Mouse (Mus musculus) neutrophil, adult 5-6 weeks (primary cell): ENCODE results near the gene Nudt13. TPM values are rescaled to one million over a fixed set of nuclear protein-coding genes. Genes with fewer than 3 reads are reported as not detected.
"Not testable (repeated sequence)": the region's sequence is repeated elsewhere in the genome, so short reads cannot be mapped to it uniquely, and the experiment has no call there.

Experiments
- ATAC-seq: fragments of 151-379, 151-347 bp; 2 replicates; pipeline ENCODE4 v1.8.0; 2017; ENCODE audit warnings: mild to moderate bottlenecking, moderate TSS enrichment; ENCODE audit not compliant: insufficient number of reproducible peaks, poor library complexity, low FRiP score, severe bottlenecking; ENCODE audit errors: extremely low read depth
- total RNA-seq: library from RNA; stranded (forward); fragments of 200-1000 nt; gene quantifications from 2 replicates; pipeline ENCODE4 v1.2.3, GENCODE M21; 2017

Nudt13 gene
- total RNA-seq, result 9.5 and 12.1 TPM in 2 replicates

DNA sequence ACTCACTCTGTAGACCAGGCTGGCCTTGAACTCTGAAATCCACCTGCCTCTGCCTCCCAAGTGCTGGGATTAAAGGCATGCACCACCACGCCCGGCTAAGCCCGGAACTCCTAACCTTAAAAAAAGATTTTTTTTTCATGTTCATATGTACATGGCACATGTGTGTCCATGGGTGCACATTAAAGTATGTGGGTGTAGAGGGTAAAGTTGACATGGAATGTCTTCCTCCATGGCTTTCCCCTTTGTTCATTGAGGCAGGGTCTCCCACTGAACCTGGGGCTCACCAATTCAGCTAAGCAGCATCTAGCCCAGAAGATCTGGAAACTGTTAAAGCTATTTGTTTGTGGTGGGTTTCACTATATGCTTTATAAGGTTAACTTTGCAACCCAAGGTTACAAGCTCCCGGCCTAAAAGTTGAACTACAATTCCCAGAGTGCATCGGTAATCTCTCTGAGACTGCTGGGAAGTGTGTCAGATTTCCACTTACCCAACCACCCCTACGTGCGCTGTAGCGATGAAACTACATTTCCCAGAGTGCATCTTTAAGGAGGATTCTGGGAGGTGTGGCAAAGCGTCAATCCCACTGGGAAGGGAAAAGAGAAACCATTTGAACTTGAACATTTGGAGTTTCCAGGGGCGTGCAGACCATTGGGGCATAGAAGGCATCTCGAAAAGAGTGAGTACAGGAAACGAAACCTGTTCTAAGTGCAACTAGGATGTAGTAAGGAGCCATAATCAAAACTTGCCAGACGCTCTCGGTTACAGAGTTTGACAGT, at the start of gene Nudt13:
Nudt13 (plus strand) TSS at position 581 of the 776 bp plus-strand sequence.
- ATAC-seq, result peak; percentile 99

DNA sequence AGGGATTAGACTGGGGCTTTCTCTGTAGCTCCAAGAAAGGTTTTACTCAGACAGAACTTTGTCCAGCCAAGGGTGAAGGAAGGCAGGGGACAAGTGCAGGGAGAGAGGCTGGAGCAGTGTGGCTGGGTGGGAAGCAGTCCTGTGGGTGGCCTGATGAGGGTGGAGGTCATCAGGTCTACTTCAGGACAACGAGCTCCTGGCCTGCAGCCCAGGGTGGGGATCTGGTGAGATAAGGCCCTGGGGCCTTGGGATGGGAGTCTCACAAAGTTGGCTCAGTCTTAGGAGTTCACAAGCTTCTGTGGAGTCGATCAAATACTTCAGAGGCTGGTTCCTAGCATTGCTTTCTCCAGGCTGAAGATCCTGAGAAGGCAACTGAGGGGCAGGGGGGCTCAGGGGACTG, 49.2 kb upstream of the Nudt13 start:
- no peak for ATAC-seq

DNA sequence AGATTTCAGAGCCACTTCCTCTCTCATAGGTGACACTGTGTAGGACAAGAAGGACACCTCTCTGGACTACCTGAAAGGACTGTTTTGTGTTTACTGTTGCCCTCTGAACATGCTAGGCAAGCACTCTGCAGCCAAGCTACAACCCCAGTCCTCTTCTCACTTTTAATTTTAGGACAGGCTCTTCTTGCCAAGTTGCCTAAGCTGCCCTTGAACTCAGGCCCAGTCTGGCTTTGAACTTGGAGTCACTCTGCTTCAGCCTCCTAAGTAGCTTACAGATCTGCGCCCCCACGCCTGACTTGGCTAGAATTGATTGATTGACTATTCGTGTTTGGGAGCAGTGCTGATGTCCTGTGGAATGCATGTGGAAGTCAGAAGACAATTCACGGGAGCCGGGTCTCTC, 48.6 kb upstream of the Nudt13 start:
- no peak for ATAC-seq

DNA sequence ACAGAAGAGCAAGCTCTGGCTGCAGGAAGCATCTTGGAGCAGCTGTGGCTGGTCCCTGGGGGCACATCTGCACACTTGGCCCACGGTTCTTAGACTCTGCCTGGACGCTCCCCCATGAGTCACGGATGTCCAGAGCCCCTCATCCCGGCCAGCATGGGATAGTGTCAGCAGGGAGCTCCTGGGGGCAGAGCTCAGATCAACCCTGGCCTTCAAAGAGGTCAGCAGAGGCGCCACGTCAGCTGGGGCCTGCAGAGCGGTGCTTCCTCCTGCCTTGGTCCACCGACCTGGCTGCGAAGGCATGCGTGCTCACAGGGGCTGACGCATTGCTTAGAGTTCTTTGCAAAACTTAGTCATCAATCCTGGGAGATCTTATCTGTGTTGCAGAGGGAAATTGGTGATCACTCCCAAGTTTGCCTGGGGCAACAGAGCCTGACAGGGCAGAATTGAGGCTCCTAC, 47.7 kb upstream of the Nudt13 start:
- ATAC-seq, result no peak

DNA sequence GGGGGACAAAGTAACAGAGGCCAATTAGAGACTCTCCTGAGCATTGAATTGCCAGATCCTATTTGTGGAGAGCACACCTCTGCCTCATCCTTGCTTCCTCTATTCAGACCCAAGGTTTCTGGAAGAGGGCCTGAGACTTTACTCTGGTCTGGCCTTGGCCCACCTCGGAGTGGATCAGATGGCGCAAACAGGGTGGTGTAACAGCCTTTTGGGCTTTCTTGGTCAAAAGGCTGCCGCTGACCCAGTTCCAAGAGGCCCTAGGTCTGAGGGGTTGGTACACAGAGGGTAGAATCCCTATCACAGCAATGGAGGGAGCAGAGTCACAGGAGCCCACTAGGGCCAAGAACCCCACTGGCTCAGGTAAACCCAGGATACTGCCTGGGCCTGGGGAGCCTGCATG, 46.5 kb upstream of the Nudt13 start:
- ATAC-seq, result no peak

DNA sequence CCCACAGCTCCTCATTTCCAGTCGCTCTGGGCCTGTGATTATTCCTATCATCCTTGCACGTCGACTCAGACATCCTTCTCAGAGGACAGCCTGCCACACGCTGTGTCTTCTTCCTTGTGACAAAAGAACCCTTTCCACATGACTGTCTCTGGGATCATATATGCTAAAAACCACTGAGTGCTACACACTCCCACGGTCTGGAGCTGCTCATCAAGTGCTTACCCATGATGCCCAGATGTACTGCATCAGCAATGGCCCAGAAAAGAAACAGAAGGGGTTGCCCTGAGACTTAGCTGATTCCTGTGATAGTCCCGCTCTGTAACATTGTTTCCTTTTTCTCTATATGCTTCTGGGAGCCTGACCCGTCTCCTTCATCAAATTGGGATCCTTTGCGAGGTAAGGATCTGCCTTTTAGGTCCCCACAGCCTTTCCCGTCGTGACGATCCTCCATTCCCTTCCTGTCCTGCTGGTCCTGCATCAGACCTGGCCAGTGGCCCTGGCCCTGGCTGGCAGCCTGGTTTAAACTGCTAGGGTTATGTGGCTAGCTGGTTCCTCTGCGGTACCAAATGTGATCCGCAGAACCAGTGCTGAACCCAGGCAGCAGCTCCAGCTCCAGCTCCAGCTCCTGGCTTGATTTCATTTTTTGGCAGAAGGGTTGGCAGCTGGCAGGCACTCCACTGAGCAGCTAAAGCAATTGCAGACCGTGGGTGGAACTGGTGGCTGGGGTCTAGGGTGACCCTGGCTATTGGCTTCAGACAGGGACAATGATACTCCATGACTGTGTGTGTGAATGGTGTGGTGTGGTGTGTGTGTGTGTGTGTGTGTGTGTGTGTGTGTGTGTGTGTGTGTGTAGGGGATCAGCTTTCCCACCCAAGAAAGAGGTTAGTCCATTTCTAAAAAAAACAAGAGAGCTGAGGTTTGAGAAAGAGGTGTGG, 44.0 kb upstream of the Nudt13 start:
- no peak for ATAC-seq

DNA sequence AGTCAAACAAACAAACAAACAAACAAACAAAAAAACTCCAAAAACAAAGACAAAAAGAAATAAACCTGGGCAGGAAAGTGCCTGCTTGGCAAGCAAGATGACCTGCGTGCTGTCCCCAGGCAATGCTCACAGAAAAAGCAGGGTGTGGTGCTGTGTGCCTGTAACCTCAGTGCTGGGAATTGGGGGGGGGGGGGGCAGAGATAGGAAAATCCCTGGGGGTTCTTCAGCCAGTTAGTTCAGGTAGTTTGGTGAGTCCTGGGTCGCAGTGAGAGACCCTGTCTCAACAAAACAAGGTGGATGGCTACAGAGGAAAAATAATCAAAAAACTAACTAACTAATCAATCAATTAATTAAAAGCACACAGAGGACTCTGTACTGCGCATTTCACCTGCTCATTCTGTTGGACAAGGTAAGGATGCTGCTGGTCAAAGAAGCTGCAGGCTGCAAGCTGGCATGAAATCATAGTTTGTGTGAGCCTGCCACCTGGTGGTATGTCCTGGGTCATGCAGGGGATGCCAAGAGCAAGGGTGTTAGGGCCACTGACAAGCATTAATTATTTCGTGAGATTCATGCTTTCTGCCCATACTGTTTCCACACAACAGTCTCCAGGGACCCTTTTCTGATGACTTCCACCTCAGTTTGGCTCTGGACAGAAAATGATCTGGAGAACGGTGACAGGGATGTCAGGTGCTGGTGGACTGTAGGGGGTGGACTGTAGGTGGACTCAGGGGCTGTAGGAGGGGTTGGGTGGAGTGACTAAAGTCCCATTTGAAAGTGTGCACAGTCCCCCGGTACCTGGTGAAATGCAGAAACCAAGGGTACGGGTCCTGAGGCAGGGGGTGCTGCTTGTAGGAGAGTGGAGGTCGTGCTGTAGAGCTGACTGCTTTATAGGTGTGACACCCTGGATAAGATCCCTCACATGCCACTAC, 36.0 kb upstream of the Nudt13 start:
- ATAC-seq, result peak; percentile 62; the same call in 1 of the 2 replicates

DNA sequence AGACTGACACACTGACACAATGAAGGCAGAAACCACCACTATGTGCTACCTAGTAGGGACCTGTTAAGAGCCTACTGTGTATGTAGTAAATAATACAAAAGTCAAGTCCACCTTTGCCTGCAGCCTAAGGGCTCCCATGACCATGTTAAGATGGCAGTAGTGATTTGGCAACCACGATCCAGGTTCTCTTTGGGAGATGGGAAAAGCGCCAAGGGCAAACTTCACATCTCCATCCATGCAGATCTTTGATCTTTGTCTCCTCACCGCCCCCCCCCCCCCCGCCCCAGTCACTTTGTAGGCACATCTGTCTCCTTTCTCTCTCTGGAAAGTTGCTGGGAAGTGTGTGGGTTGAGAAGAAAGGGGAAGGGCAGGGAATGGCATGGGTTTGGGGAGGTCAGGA, 32.2 kb upstream of the Nudt13 start:
- no peak for ATAC-seq

DNA sequence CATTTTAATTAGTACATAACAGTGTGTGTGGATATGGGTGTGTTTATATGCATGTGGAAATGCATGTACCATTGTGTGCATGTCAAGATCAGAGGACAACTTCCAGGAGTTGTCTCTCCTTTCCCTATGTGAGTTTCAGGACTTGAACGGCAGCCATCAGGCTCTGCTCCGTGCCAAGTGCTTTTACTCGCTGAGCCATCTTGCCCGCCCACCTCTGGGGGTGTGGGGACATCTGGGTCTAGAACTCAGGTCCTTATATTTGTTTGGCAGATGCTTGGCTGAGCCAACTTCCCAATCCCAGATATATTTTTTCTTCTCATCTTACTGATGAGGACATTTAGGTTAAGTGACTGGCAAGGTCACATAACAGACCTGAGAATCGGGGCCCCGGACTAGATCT, 26.1 kb upstream of the Nudt13 start:
- ATAC-seq, result no peak

DNA sequence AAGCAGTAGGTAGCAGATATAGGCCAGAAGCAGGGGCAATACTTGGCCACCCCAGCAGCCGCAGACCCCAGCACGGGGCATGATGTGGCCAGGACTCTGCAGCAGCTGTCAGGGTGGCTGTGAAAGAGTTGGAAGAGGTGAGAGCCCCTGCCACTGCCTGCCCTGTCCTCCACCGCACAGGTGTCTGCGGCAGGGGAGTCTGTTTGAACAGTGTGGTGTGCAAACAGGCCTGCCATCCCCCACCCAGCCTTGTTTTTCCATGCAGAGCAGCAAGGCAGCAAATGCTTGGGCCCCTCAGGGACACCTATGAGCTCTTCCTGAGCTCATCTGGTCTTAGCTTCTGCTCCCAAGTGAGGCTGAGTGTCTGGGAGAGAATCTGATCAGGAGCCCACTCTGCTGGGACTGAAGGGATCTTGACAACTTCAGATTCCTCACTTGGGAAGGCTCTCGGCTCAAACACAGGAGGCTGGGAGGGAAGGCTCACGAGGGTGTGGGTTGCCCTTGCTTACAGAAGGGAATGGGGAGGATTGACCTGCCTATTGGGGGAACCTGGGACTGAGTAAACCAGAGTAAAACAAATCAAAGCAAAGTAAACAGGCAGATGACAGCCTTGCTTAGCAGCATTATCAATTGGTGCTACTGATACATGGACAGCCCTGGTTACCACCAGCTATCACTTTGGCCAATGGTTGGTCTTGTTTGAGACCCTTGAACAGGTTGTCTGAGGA, 25.3 kb upstream of the Nudt13 start, which contains the start of gene Kcnk16:
Kcnk16 (minus strand) TSS at position 118 of the 728 bp plus-strand sequence.
- no peak for ATAC-seq

DNA sequence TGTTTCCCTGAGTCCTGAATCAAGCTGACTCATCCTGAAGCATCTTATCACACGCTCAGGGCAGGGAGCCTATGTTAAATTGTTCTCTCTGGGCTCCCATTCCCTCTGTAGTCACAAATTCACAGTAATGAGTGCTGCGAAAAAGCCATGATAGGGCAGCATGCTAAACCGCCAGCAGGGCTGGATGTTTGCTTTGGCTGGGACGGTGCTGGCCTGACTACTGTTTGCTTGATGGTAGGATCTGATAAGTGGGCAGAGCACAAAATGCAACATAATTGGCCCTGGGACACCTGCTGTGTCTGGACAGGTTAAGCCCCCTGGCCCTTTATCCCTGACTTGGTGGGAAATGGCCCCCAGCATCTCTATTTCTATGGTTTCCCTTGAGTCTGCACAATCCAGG, 3.1 kb upstream of the Nudt13 start:
- no peak for ATAC-seq

DNA sequence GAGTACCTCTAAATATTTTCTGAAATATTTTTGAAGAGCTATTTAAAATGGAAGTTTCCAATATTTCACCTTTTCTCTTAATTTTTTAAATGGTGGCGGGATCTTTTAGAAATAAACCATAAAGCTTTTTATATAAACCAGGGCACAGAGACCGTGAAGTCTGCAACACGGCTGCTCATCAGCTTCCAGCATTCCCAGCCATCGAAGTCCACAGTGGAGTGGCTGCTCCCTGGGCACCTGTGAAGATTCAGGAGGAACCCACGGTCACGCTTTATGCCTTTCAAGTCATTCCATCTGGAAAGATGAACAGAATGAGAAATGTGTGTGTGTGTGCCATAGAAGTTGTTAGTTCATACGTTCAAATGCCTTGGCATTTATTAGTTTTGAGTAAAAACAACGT, 450 bp downstream of the Nudt13 start:
- no peak for ATAC-seq

DNA sequence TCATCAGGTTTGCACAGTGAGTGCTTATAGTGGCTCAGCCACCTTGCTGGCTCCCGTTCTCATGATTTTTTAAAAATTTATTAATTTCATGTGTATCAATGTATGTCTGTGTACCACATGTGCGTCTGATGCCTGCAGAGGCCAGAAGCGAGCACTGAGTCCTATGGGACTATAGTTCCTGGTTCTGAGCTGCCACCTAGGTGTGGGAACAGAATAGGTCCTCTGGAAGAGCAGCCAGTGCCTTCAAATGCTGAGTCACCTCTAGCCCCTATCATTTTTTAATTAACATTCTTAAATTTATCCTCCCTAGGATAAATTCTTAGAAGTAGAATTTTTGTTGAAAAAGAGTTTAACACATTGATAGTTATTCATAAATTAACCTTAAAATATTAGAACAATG, 3.1 kb downstream of the Nudt13 start:
- ATAC-seq, result no peak

DNA sequence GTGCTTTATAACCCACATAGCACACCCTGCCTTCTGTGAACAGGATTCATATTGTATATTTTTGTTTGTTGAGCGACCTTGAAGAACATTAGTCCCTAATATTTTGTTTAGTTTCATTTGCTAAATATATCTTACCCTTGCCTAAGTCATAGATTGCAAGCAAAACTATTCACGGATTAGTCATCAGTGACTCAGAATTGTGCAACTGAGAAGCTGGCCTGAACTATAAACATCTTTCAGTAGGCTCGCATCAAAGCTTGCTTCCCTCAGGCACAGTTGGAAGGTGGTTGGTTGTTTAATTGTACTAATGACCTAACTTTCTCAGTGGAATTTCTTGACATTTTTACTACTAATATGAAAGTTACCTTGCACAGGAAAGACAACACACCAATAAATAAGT, 3.6 kb downstream of the Nudt13 start:
- no peak for ATAC-seq

DNA sequence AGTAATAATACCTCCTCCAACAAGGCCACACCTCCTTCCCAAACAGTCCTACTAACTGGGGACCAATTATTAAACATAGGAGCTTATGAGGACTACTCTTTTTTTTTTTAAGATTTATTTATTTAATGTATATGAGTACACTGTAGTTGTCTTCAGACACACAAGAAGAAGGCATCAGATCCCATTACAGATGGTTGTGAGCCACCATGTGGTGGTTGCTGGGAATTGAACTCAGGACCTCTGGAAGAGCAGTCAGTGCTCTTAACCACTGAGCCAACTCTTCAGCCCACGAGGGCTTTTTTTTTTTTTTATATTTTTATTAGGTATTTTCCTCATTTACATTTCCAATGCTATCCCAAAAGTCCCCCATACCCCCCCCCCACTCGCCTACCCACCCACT, 10.6 kb downstream of the Nudt13 start:
- ATAC-seq, result not testable (repeated sequence)

DNA sequence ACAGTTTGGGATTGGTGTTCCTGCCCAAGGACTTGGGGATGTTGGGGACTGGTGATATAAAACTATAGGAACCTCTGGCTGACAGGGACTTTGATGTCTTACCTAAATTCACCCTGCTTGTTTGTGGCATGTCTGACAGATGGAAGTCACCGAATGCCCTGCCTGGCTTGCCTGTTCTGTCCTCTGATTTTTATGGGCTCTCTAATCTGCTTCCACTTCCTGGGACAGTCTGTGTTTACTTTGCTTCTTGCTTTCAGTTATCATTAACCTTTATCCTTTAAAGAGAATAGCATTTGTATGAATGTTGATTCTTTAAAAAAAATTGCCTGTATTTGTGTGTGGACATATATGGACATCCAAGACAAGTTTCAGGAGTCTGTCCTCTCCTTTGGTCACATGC, 20.6 kb downstream of the Nudt13 start:
- no peak for ATAC-seq

DNA sequence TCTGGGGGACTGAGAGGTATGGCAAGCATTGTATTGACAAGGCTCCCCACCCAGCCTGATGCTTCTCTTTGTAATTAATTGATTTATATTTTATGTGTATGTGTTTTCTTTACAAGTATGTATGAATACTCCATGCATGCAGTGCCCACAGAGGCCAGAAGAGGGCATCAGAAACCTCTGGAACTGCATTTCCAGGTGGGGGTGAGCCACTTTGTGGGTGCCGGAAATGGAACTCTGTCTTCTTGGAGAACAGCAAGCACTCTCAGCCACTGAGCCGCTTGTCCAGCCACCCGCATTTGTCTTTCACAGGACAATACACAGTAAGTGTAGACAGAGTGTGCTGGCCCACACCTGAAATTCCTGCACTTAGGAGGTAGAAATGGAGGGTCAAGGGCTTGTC, 24.9 kb downstream of the Nudt13 start:
- no peak for ATAC-seq

DNA sequence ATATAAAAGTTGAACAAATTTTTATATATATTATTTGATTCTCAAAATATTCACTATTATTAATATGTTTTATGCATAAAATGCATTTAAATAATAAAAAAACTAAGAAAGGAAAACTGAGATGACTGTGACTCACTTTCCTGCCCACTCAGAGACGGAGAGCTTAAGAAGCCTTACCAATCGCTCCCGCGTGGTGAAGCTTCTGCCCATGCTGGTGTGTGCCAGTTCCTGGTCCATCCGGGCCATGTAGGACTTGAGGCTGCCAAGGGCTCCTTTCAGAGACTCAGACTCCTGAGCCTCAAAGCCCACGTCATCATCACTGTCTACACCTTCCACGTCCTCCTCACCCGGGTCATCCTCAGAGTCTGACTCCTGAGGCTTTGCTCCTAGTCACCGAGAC, 29.7 kb downstream of the Nudt13 start:
- no peak for ATAC-seq
